Mouse (Mus musculus) cerebellum, postnatal 14 days (tissue): ENCODE measurements at regions not wholly inside any gene's neighbourhood (a gene's known extent, or its start where the extent isn't known, plus 50 kb on each side); places are given as distances from the start of the nearest gene placed in this dataset.

ENCODE experiments used
- DNase-seq, 2 experiments: peaks; one replicate each; pipeline ENCODE4 v3.0.0; 2021; ENCODE audit warnings: mixed read lengths in 2 of 2

DNA sequence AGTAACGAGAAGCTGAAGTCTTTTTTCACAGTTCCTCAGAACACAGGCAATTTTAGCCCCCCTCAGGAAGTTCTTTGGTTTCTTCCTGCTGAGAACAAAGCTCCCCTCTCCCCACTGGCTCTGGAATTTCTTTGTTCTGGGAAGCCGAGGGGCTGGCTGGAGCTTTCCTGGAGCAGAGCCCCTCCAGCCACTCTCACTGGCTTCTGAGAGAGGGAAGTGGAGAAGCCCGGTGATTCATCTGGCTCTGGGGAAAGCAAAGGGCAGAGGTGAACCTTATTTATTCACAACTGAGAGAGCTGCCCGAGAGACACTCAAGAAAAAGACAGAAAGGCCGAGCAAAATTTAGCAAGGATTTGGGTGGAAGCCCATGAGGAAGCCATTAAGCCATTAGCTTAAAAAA, 63.9 kb downstream of the Ddx3x start:
- peak in 1 of 2 experiments; percentile 7 for DNase-seq

DNA sequence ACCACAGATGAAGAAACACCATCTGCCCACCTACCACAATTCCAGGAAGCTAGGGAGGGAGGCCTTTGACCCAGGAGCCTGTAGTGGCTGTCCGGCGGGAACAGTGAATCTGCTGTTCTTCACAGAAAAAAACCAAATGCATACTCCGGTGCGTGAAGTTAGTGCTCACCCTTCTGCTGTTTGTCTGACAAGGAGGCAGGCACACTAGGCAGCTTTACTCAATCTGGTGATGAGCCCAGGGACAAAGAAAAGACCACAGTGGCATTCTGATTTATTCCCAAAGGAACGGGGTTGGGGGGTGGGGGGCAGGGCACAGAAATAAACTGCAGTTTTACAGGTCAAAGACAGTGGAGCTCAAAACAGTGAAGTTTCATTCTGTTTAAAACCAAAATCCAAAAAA, 64.4 kb downstream of the Ddx3x start:
- DNase-seq = peak; percentile 7 to 25

DNA sequence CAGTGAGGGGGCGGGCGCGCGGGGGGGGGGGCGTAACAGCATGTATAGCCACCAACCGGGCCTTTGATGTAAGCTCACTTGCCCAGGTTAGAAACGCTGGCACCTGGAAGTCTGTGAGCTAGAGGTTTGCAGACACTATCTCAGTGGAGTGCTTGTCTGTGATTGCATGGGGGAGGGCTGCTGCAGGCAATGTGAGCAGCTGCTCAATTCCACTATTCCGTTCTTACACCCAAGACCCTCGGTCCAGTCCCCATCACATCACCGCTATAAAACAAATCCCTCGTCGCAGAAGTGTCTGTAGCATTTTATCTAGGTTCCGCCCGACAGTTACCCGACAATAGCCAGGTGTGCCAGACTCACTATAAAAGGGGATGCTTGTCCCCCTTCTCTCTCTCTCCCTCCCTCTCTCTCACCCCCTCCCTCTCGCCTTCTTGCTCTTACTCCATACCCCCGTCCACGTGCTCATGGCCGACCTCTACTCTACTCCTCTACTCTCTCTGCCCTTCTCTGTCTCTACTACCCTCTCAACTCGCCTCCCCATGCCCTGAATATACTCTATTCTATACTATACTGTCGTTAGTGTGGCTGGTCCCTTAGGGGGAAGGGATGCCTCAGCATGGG, 65.4 kb downstream of the Ddx3x start:
- peak; percentile 42 to 50 for DNase-seq

- peak in 1 of 2 experiments; percentile 71 for DNase-seq
These were observed 65.9 kb downstream of the Ddx3x start for GRCm38 (mm10) chrX:13346696-13347026.

DNA sequence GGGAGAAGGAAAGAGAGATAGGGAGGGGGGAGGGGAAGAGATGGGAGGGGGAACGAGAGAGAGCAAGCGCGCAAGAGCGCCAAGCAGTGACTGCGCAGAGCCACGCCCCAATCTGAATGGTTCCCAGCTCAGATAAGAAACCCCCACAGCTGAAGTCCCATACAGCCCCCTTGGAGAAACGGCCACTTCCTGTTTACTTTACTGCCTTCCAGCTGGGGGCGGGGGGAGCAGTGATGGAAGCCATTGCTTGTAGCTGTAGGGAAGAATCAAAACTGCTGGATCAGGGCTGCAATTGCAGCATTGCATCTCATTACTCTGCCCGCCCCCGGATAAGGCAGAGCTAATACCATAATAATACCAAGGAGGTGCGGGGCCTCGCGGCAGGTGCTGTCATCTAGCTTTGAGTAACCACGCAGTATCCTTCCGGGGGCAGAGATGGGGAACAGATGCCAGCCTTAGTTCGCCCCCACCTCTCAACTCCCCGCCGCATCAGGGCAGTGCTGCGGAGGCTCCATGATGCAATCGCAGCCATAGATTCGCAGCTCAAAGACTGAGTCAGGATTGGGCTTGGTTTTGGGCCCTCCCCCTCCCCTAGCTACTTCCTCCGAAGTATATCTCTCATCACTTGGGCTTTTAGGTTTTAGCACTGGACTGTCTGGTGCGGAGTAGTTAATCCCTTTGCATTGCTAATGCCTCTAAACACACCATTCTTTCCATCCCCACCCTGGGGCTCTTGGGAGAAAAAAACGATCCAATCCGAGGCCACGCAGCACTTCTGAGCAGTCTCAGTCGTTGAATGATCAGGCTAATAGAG, 66.5 kb downstream of the Ddx3x start:
- DNase-seq = peak; percentile 81 to 85

DNA sequence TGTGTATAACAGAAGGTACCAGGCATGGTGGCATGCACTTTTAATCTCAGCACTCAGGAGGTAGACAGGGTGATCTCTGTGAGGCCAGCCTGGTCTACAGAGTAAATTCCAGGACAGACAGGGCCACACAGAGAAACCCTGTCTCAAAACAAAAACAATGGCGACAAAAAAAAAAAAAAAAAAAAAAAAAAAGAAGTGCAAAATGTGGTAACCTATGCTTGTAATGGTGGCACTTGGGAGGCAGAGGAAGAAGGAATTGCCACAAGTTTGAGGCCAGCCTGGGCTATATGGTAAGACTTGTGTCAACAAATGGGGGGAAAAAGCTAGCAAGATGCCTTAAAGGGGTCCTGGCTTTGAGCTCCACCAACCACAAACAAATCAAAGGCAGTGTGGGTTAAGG, 67.6 kb downstream of the Ddx3x start:
- no peak for DNase-seq

- DNase-seq = peak; percentile 2 to 25
These were observed 69.7 kb downstream of the Ddx3x start for GRCm38 (mm10) chrX:13350461-13350860.

- no peak for DNase-seq
These were observed 76.5 kb downstream of the Ddx3x start for GRCm38 (mm10) chrX:13357149-13357783.

DNA sequence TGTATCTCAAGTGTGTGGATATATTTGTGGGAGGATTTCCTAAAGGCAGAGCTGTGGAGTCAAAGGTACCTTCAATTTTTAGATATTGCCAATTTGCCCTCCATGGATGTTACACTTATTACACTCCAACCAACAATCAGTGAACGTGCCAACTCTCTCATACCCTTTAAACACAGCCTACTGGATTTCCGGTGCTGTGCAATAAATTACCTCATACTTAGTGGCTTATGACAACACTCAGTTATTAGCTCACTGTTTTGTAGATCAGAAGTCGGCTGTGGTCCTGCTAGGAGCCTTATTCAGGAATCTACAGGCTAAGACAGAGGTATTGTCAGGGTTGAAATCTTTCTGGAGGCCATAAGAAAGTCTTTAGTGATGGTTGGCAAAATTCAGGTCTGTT, 77.2 kb downstream of the Ddx3x start:
- DNase-seq = no peak

GRCm38 (mm10) chrX:13360436-13360835, 79.7 kb downstream of the Ddx3x start:
- DNase-seq = no peak

- DNase-seq = no peak
These were observed 89.5 kb downstream of the Ddx3x start for GRCm38 (mm10) chrX:13370319-13370718.

- DNase-seq = no peak
These were observed 92.0 kb downstream of the Ddx3x start for GRCm38 (mm10) chrX:13372752-13373151.

GRCm38 (mm10) chrX:13386354-13386753, 79.6 kb upstream of the Nyx start:
- no peak for DNase-seq

DNA sequence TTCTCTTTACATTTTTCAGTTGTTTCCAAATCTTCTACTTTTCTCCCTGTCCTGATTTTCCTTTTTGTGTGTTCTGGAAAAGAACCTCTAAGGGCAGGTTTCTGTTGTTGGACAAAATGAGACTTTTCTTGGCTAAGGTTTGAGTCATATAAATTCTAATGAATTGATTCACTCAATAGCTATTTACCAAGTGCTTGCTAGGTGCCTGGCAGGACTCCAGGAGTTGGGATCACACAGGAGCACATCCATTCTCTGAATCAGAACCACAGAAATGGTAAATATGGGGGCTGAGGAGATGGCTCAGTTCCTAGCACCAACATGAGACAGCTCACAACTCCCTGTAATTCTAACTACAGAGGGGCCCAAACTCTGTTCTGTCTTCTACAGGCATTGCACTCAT, 67.4 kb upstream of the Nyx start:
- DNase-seq = peak; percentile 3 to 4

DNA sequence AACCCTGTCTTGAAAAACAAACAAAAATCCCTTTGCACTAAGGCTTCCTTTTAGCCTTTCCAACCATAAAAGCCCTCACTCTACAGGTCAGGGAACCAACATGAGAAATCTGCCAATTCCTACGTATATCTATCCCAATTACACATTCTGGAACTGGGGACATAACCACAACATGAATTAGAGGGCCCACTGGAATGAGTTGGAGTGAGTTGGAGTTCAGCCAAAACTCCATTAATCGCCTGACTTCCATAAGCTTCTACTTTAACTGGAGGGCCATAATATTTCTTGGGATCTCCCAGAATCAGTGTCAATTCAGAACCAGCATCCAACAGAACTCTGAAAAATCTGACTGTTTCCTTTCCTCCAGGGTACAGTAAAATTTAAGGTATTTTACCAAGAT, 53.2 kb upstream of the Nyx start:
- no peak for DNase-seq

DNA sequence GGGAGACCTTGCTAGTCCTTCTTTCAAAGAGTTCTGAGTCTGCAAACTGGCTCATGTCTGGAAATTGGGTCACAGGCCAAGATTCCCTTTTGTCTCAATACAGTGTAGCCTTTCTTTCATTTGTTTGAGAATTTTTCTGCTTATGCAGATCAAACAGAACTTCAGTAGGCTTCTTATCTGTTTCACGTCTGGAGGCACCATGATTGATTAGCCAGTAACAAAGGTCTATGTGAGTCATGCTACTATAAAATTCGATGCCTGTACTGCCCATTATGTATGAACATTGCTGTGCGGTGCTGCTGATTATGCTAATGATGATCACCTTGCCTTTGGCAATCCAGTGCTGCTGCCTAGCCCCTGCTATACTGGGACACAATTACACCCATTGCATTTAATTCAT, 52.8 kb upstream of the Nyx start:
- DNase-seq = no peak
